Mouse (Mus musculus): Measurements from ENCODE around the gene Ssc5d.

Gene Ssc5d

DNA sequence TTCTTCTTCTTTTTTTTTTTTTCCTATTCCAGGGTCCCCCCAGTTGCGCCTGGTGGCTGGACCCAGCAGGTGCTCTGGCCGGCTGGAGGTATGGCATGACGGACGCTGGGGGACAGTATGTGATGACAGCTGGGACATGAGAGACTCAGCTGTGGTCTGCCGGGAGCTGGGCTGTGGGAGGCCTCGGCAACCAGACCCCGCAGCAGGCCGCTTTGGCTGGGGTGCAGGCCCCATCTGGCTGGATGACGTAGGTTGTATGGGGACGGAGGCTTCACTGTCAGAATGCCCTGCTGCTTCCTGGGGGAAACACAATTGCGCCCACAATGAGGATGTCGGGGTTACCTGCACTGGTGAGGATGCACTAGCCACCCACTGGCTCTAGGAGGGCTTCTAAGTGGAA, 7.5 kb downstream of the Ssc5d start:
- Histone ChIP-seq H3K4me3 (replicated peaks; ENCODE audit: low read length) (no peak overlapping the region), H3K9me3 (ENCODE audit: low read length) (no peaks in the 10 kb centered on the region), H3K27me3 (ENCODE audit: insufficient read depth, low read length) (peaks cover 6% of the 10 kb centered on the region), H3K36me3 (ENCODE audit: insufficient read depth, low read length) (no peaks in the 10 kb centered on the region), H3K4me1 (replicated peaks; ENCODE audit: low read depth, low read length) (peaks cover 11% of the 10 kb centered on the region; the same call in 1 of the 2 replicates)
- TF ChIP-seq POU5F1 (IDR thresholded peaks at IDR 0.05; ENCODE audit: borderline replicate concordance, low read length) (no peak), NANOG (IDR thresholded peaks at IDR 0.05; ENCODE audit: borderline replicate concordance, low read length) (no peak), CTCF (conservative IDR thresholded peaks at IDR 0.05; ENCODE audit: low read length) (no peak)

DNA sequence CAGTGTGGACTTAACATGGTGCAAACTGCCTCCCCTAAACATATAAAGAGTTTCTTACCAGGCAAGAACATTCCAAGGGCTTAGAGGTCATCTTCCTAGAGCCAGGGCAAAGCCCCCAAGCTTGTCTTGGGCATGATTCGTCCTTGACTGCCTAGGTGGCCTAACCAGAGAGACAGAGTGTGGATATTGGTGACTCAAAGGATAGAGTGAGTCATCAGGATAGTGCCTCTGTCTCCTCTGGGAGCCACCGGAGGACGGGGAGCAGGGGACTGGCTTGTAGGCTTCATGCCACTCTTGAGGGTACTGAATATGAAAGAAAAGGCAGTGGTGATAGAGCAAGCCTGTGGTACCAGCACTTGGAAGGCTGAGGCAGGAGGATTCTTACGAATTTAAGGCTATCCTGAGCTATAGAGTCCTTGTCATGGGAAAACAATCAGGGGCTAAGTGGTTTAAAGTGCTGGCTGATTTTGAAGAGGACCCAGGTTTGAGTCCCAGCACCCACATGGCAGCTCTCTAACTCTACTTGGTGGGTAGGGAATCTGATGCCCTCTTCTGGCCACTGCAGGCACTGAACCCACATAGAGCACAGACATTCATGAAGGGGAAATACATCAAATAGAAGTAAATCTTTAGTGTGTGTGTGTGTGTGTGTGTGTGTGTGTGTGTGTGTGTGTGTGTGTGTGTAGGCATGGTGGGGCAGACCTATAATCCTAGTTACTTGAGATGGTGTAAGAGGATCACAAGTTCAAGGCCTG, 8.8 kb downstream of the Ssc5d start:
- Histone ChIP-seq H3K36me3 (ENCODE audit: insufficient read depth, low read length) (no peaks in the 10 kb centered on the region), H3K4me3 (replicated peaks; ENCODE audit: low read length) (no peak overlapping the region)
- TF ChIP-seq POU5F1 (IDR thresholded peaks at IDR 0.05; ENCODE audit: borderline replicate concordance, low read length) (no peak), CTCF (conservative IDR thresholded peaks at IDR 0.05; ENCODE audit: low read length) (peak; percentile 58)

DNA sequence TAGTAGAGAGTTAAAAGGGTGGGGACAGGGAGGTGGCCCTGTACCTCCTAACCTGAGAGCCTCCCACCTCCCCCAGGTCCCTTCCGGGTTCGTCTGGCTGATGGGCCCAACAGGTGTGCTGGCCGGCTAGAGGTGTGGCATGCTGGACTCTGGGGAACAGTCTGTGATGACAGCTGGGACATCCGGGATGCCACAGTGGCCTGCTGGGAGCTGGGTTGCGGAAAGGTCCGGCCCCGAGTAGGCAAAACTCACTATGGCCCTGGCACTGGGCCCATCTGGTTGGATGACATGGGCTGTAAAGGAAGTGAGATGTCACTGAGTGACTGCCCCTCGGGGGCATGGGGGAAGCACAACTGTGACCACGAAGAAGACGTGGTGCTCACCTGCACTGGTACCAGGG, 11.2 kb downstream of the Ssc5d start:
- H3K27me3 ChIP-seq (ENCODE audit: insufficient read depth, low read length): 0 out of 2 replicates have a peak, but pooled peaks cover 2% of the 10 kb centered on the region
- no peak overlapping the region for H3K4me3 ChIP-seq (replicated peaks; ENCODE audit: low read length)
- no peaks in the 10 kb centered on the region for H3K9me3 ChIP-seq (ENCODE audit: low read length)
- TF ChIP-seq CTCF (conservative IDR thresholded peaks at IDR 0.05; ENCODE audit: low read length) (no peak), NANOG (IDR thresholded peaks at IDR 0.05; ENCODE audit: borderline replicate concordance, low read length) (no peak), POU5F1 (IDR thresholded peaks at IDR 0.05; ENCODE audit: borderline replicate concordance, low read length) (no peak)
- no peaks in the 10 kb centered on the region for H3K36me3 ChIP-seq (ENCODE audit: insufficient read depth, low read length)
- H3K4me1 ChIP-seq (replicated peaks; ENCODE audit: low read depth, low read length): peaks cover 14% of the 10 kb centered on the region; the same call in 1 of the 2 replicates

More for the DNA sequence above, 8.8 kb downstream of the Ssc5d start:
- H3K4me1 ChIP-seq (replicated peaks; ENCODE audit: low read depth, low read length): peaks cover 14% of the 10 kb centered on the region; the same call in 1 of the 2 replicates
- H3K9me3 ChIP-seq (ENCODE audit: low read length): no peaks in the 10 kb centered on the region
- H3K27me3 ChIP-seq (ENCODE audit: insufficient read depth, low read length): no peaks in the 10 kb centered on the region

DNA sequence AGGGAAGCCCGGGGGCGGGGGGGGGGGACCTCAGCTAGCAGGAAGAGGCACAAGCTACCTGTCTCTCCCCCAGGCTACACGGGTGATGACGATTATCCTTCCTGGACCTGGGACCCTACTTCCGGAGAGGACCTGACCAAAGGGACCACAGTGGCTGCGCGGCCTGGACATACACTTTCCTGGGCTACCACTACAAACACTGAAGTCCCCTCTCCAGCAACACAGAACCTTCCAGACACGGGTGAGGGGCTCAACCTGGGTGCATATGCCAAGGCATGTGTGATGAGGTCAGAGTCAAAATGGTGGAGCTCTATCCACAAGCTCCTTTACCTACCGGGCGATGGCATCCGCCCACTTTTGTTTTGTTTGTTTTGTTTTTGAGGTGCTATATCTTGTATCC, 11.8 kb downstream of the Ssc5d start:
- peaks cover 14% of the 10 kb centered on the region; the same call in 1 of the 2 replicates for H3K4me1 ChIP-seq (replicated peaks; ENCODE audit: low read depth, low read length)
- 0 out of 2 replicates have a peak, but pooled peaks cover 3% of the 10 kb centered on the region for H3K27me3 ChIP-seq (ENCODE audit: insufficient read depth, low read length)
- H3K4me3 ChIP-seq (replicated peaks; ENCODE audit: low read length): no peak overlapping the region
- H3K36me3 ChIP-seq (ENCODE audit: insufficient read depth, low read length): no peaks in the 10 kb centered on the region
- no peak for TF ChIP-seq POU5F1 (IDR thresholded peaks at IDR 0.05; ENCODE audit: borderline replicate concordance, low read length)
- TF ChIP-seq NANOG (IDR thresholded peaks at IDR 0.05; ENCODE audit: borderline replicate concordance, low read length): no peak
- no peak for TF ChIP-seq CTCF (conservative IDR thresholded peaks at IDR 0.05; ENCODE audit: low read length)
- no peaks in the 10 kb centered on the region for H3K9me3 ChIP-seq (ENCODE audit: low read length)

DNA sequence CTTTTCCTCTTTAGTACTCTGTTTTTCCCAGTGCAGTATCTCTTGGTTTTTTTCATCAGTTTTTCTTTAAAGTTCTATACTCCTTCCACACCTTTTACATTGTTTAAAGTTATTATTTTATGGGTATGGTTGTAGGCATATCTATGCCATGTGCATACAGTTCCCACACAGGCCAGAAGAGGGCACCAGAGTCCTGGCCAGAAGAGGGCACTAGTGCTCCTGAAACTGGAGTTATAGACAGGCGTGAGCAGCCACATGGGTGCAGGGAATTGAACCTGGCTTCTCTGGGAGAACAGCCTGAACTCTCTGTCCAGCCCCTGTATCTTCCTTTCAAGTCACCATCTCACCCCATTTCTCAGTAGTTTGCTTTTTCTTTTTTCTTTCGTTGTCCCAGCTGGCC, 12.9 kb downstream of the Ssc5d start:
- TF ChIP-seq CTCF (conservative IDR thresholded peaks at IDR 0.05; ENCODE audit: low read length): peak; percentile 99
- TF ChIP-seq NANOG (IDR thresholded peaks at IDR 0.05; ENCODE audit: borderline replicate concordance, low read length): no peak
- Histone ChIP-seq H3K36me3 (ENCODE audit: insufficient read depth, low read length) (no peaks in the 10 kb centered on the region), H3K27me3 (ENCODE audit: insufficient read depth, low read length) (0 out of 2 replicates have a peak, but pooled peaks cover 3% of the 10 kb centered on the region), H3K4me3 (replicated peaks; ENCODE audit: low read length) (no peak overlapping the region), H3K4me1 (replicated peaks; ENCODE audit: low read depth, low read length) (peaks cover 16% of the 10 kb centered on the region), H3K9me3 (ENCODE audit: low read length) (no peaks in the 10 kb centered on the region)

DNA sequence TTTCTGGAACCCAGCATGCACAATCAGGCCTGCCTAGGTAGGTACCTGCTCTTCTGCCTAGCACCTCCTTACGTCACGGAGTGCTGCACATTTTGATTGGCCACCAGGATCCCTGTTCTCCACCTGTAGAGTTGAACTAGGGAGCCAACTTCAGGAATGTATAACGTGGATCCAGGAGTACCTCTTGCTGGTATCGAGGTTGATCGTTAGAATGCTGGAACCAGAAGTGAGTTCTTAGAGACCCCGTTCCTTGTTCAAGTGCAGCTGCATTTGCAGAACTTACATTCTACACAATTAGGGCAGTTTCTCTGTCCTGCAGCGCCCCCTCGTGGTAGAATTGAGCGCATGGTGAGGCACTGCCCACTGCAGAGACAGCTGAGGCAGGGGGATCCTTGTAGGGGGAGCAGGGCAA, 14.5 kb downstream of the Ssc5d start:
- Histone ChIP-seq H3K4me1 (replicated peaks; ENCODE audit: low read depth, low read length) (peaks cover 19% of the 10 kb centered on the region), H3K36me3 (ENCODE audit: insufficient read depth, low read length) (no peaks in the 10 kb centered on the region), H3K9me3 (ENCODE audit: low read length) (no peaks in the 10 kb centered on the region), H3K4me3 (replicated peaks; ENCODE audit: low read length) (no peak overlapping the region), H3K27me3 (ENCODE audit: insufficient read depth, low read length) (0 out of 2 replicates have a peak, but pooled peaks cover 9% of the 10 kb centered on the region)
- no peak for TF ChIP-seq NANOG (IDR thresholded peaks at IDR 0.05; ENCODE audit: borderline replicate concordance, low read length)
- no peak for TF ChIP-seq POU5F1 (IDR thresholded peaks at IDR 0.05; ENCODE audit: borderline replicate concordance, low read length)
- TF ChIP-seq CTCF (conservative IDR thresholded peaks at IDR 0.05; ENCODE audit: low read length): peak; percentile 87

DNA sequence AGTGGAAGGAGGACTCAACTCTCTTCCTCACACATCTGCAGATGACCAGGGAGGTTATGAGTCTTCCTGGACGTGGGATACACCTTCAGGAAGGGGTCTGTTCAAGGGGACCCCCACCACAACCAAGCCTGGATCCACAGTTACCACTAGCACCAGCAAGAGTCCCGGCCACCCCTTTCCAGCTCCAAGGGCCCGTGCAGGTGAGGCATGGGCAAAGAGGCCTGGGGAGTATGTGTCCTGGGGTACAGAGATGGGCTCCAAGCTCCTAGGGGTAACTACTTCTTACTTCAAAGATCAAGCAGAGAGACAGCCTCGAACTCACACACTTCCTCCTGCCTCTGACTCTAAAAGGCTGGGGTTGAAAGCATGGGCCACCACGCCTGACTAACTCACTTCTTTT, 17.1 kb downstream of the Ssc5d start:
- H3K4me1 ChIP-seq (replicated peaks; ENCODE audit: low read depth, low read length): peaks cover 15% of the 10 kb centered on the region
- TF ChIP-seq NANOG (IDR thresholded peaks at IDR 0.05; ENCODE audit: borderline replicate concordance, low read length): no peak
- no peak for TF ChIP-seq CTCF (conservative IDR thresholded peaks at IDR 0.05; ENCODE audit: low read length)
- TF ChIP-seq POU5F1 (IDR thresholded peaks at IDR 0.05; ENCODE audit: borderline replicate concordance, low read length): no peak
- H3K9me3 ChIP-seq (ENCODE audit: low read length): no peaks in the 10 kb centered on the region
- no peak overlapping the region for H3K4me3 ChIP-seq (replicated peaks; ENCODE audit: low read length)
- H3K36me3 ChIP-seq (ENCODE audit: insufficient read depth, low read length): no peaks in the 10 kb centered on the region
- peaks cover 9% of the 10 kb centered on the region; the same call in 1 of the 2 replicates for H3K27me3 ChIP-seq (ENCODE audit: insufficient read depth, low read length)

DNA sequence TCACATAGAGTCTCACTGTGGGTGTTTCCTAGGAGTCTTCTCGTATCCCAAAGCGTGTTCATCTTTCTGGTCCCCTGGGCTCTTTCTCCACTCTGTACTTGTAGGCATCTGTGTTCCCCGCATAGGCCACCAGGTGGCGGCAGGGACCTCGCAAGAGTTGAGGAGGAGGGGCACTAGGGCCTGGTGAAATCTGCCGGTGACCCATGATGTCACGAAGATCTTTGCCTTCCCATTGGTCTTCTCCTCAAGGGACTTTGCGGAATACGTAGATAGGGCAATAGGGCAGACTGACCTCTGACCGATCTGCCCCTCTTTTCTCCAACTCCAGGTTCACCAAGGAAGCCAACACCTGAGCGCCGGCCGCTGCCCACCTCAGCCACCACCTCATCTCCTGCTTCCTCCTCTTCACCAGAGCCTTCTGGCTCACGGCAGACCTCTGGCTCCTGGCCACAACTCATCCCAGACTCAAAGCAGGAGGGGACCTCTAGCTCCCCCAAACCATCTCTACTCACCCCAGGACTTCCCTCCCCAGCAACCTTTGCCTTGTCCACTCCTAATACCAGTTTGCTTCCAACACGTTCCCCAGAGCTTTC, 17.7 kb downstream of the Ssc5d start:
- TF ChIP-seq POU5F1 (IDR thresholded peaks at IDR 0.05; ENCODE audit: borderline replicate concordance, low read length) (no peak), CTCF (conservative IDR thresholded peaks at IDR 0.05; ENCODE audit: low read length) (peak; percentile 92), NANOG (IDR thresholded peaks at IDR 0.05; ENCODE audit: borderline replicate concordance, low read length) (no peak)
- H3K4me1 ChIP-seq (replicated peaks; ENCODE audit: low read depth, low read length): peaks cover 15% of the 10 kb centered on the region
- no peaks in the 10 kb centered on the region for H3K9me3 ChIP-seq (ENCODE audit: low read length)
- peak overlapping the region; percentile 64 for H3K4me3 ChIP-seq (replicated peaks; ENCODE audit: low read length)
- no peaks in the 10 kb centered on the region for H3K36me3 ChIP-seq (ENCODE audit: insufficient read depth, low read length)
- peaks cover 9% of the 10 kb centered on the region; the same call in 1 of the 2 replicates for H3K27me3 ChIP-seq (ENCODE audit: insufficient read depth, low read length)
